Mouse (Mus musculus) CH12.LX (cell line): Measurements from ENCODE around the gene Ccl11. TPM values are rescaled to one million over a fixed set of nuclear protein-coding genes. Genes with fewer than 3 reads are reported as not detected.

ENCODE experiments used
- DNase-seq: peaks from one replicate; pipeline ENCODE4 v3.0.0-alpha.2; 2013; ENCODE audit errors: extremely low read depth
- H3K27ac ChIP-seq: 2 replicates; pipeline ENCODE4 v1.5.1; 2012; ENCODE audit warnings: low read depth, mild to moderate bottlenecking, control low read depth, moderate library complexity; ENCODE audit not compliant: insufficient read depth
- H3K27me3 ChIP-seq: replicated peaks from 2 replicates; pipeline ENCODE3; 2012; ENCODE audit warnings: inconsistent platforms
- H3K36me3 ChIP-seq, 2 experiments: replicated peaks in 1 of 2; 2 replicates each; pipeline versions ENCODE3 to v1.6.1; 2012; ENCODE audit warnings: inconsistent platforms in 1 of 2, low read length in 1 of 2, mild to moderate bottlenecking in 1 of 2, mixed read lengths in 1 of 2, moderate library complexity in 1 of 2; ENCODE audit not compliant: control insufficient read depth in 1 of 2, insufficient read depth in 1 of 2
- H3K4me1 ChIP-seq, 2 experiments: 2 replicates each; pipeline ENCODE4 v1.6.1; 2012; ENCODE audit warnings: inconsistent platforms in 1 of 2, moderate library complexity in 1 of 2; ENCODE audit not compliant: insufficient read depth in 2 of 2, control insufficient read depth in 1 of 2
- H3K4me2 ChIP-seq: 2 replicates; pipeline ENCODE4 v1.6.1; 2012; ENCODE audit warnings: low read depth, mild to moderate bottlenecking, control low read depth; ENCODE audit not compliant: poor library complexity, insufficient read depth, severe bottlenecking
- H3K4me3 ChIP-seq, 3 experiments: fragments of 150-350 bp in 1 of 3; sonication (generic) in 1 of 3; replicated peaks in 1 of 3; 2 replicates each; pipeline versions ENCODE3 to v1.5.1; 2011 to 2012; ENCODE audit warnings: low read depth in 2 of 3, low read length in 2 of 3, mild to moderate bottlenecking in 2 of 3, moderate library complexity in 2 of 3, control low read depth in 1 of 3, improper control_type of control experiment in 1 of 3, inconsistent platforms in 1 of 3, mixed read lengths in 1 of 3; ENCODE audit not compliant: poor library complexity in 1 of 3
- H3K79me2 ChIP-seq: replicated peaks from 2 replicates; pipeline ENCODE4 v1.6.1; 2012; ENCODE audit warnings: mild to moderate bottlenecking, moderate library complexity; ENCODE audit not compliant: control insufficient read depth, poor library complexity, insufficient read depth, severe bottlenecking; ENCODE audit errors: extremely low read depth
- H3K9ac ChIP-seq: 2 replicates; pipeline ENCODE4 v1.6.1; 2012; ENCODE audit warnings: low read depth, mild to moderate bottlenecking, control low read depth, moderate library complexity; ENCODE audit not compliant: insufficient read depth
- H3K9me3 ChIP-seq: replicated peaks from 2 replicates; pipeline ENCODE3; 2012; ENCODE audit warnings: low read length, inconsistent platforms, mixed read lengths
- BHLHE40 ChIP-seq: IDR thresholded peaks from 2 replicates; pipeline ENCODE4 v1.6.1; 2011; ENCODE audit warnings: mild to moderate bottlenecking, low read depth, low read length, improper control_type of control experiment
- ELF1 ChIP-seq: IDR thresholded peaks from 2 replicates; pipeline ENCODE4 v1.6.1; 2014; ENCODE audit warnings: low read depth, mild to moderate bottlenecking, inconsistent platforms, low read length, improper control_type of control experiment
- ETS1 ChIP-seq: conservative IDR thresholded peaks from 2 replicates; pipeline ENCODE4 v1.6.1; 2012; ENCODE audit warnings: low read depth, mild to moderate bottlenecking, inconsistent platforms, low read length, improper control_type of control experiment, moderate library complexity
- HCFC1 ChIP-seq: IDR thresholded peaks from 2 replicates; pipeline ENCODE4 v1.6.1; 2012; ENCODE audit warnings: low read depth, mild to moderate bottlenecking, inconsistent platforms, low read length, improper control_type of control experiment
- IRF4 ChIP-seq: IDR thresholded peaks from 2 replicates; pipeline ENCODE4 v1.6.1; 2014; ENCODE audit warnings: low read depth, mild to moderate bottlenecking, inconsistent platforms, low read length, improper control_type of control experiment
- JUN ChIP-seq: IDR thresholded peaks from 2 replicates; pipeline ENCODE4 v1.6.1; 2011; ENCODE audit warnings: low read depth, mild to moderate bottlenecking, low read length, improper control_type of control experiment, moderate library complexity; ENCODE audit not compliant: insufficient read depth
- JUND ChIP-seq: conservative IDR thresholded peaks from 2 replicates; pipeline ENCODE4 v1.6.1; 2011; ENCODE audit warnings: low read depth, low read length, improper control_type of control experiment
- MAFK ChIP-seq: IDR thresholded peaks from 2 replicates; pipeline ENCODE4 v1.6.1; 2011; ENCODE audit warnings: low read length, improper control_type of control experiment; ENCODE audit not compliant: insufficient replicate concordance
- MAX ChIP-seq: IDR thresholded peaks from 2 replicates; pipeline ENCODE4 v1.6.1; 2011; ENCODE audit warnings: low read length, improper control_type of control experiment
- NRF1 ChIP-seq: IDR thresholded peaks from 2 replicates; pipeline ENCODE4 v1.6.1; 2014; ENCODE audit warnings: low read depth, mild to moderate bottlenecking, inconsistent platforms, low read length, improper control_type of control experiment, moderate library complexity
- PAX5 ChIP-seq: IDR thresholded peaks from 2 replicates; pipeline ENCODE4 v1.6.1; 2012; ENCODE audit warnings: low read length, inconsistent platforms, mixed read lengths
- SMC3 ChIP-seq: IDR thresholded peaks from 2 replicates; pipeline ENCODE4 v1.6.1; 2011; ENCODE audit warnings: low read depth, low read length, improper control_type of control experiment
- USF1 ChIP-seq: IDR thresholded peaks from 2 replicates; pipeline ENCODE4 v1.6.1; 2014; ENCODE audit warnings: low read depth, mild to moderate bottlenecking, inconsistent platforms, low read length, improper control_type of control experiment
- dilution Hi-C: fragments of 300-500 bp; cut with MboI; formaldehyde crosslinking; loops from 2 replicates; pipeline ENCODE4 v1.14.3; 2020; ENCODE audit warnings: low sequenced_read_pairs; ENCODE audit not compliant: extremely low pct_unique_long_range_greater_than_20kb, extremely low pct_ligation_motif_present
- in situ Hi-C: fragments of 300-500 bp; cut with MboI; formaldehyde crosslinking; loops from 3 replicates; pipeline ENCODE4 v1.14.3; 2019; ENCODE audit warnings: low sequenced_read_pairs, low pct_ligation_motif_present, low pct_unique_long_range_greater_than_20kb, mixed read lengths
- polyA plus RNA-seq: library from polyadenylated mRNA; unstranded; fragments of >175 nt; gene quantifications from 2 replicates; pipeline ENCODE4 v1.2.1, GENCODE M21; 2012; ENCODE audit warnings: low read depth; ENCODE audit not compliant: insufficient read length
- total RNA-seq, 2 experiments: library from RNA; depleted of rRNA; stranded (reverse); fragments of 300-350 nt in 1 of 2; fragments of >200 nt in 1 of 2; gene quantifications; 2 replicates each; pipeline ENCODE4 v1.2.3; 2012 to 2014

The Ccl11 gene
- total and polyA plus RNA-seq, 3 experiments, result not detected

- Histone ChIP-seq H3K27ac (no peak overlapping the region), H3K79me2 (no peaks in the 10 kb centered on the region), H3K4me2 (no peak overlapping the region), H3K4me1 (peaks cover 9 to 26% of the 10 kb centered on the region in 2 experiments; a peak in 3 of 4 replicates), H3K27me3 (peaks cover 14% of the 10 kb centered on the region), H3K9me3 (no peaks in the 10 kb centered on the region), H3K9ac (no peak overlapping the region), H3K4me3 (no peak overlapping the region), H3K36me3 (no peaks in the 10 kb centered on the region)
- in situ Hi-C loops (no loop called here), dilution Hi-C loops (no loop called here)
- TF ChIP-seq HCFC1 (no peak), MAX (no peak), USF1 (no peak), ELF1 (no peak), PAX5 (no peak), BHLHE40 (no peak), JUN (no peak)
- DNase-seq, result no peak
Observed at GRCm38 (mm10) chr11:82011411-82012193, 46.0 kb upstream of the Ccl11 start.

GRCm38 (mm10) chr11:82013756-82014155 is 43.9 kb upstream of the Ccl11 start:
- Histone ChIP-seq H3K9me3 (no peaks in the 10 kb centered on the region), H3K4me3 (no peak overlapping the region), H3K4me1 (peaks cover 10 to 29% of the 10 kb centered on the region in 2 experiments; a peak in 3 of 4 replicates), H3K79me2 (no peaks in the 10 kb centered on the region), H3K9ac (no peak overlapping the region), H3K4me2 (no peak overlapping the region), H3K27me3 (peaks cover 7% of the 10 kb centered on the region), H3K27ac (no peak overlapping the region), H3K36me3 (no peaks in the 10 kb centered on the region)
- in situ Hi-C loops (no loop called here), dilution Hi-C loops (no loop called here)
- TF ChIP-seq ETS1, result no peak
- TF ChIP-seq PAX5, result no peak
- no peak for TF ChIP-seq MAX
- no peak for TF ChIP-seq SMC3
- TF ChIP-seq NRF1, result no peak
- no peak for TF ChIP-seq IRF4
- no peak for DNase-seq

DNA sequence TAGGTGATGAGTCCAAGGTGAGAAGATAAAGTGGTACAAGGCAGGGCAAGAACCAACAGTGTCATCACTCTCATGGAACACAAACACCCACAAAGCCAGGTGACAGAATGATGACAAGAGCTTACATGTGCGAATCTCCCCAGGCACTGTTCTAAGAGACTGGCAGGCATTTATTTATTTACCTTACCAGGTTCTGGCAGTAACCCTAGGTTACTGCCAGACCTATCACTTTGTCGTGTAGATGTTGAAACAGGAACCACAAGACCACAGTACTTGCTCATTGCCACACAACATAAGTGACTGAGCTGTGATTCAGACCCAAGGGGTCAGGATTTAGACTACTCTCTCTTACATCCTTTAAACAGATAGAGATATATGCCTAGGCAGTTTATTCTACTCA is 42.6 kb upstream of the Ccl11 start:
- peaks cover 4% of the 10 kb centered on the region for H3K27me3 ChIP-seq
- H3K27ac ChIP-seq, result no peak overlapping the region
- no peak for TF ChIP-seq USF1
- TF ChIP-seq JUND, result no peak
- TF ChIP-seq MAFK, result no peak
- TF ChIP-seq ELF1, result no peak
- H3K9me3 ChIP-seq, result no peaks in the 10 kb centered on the region
- H3K4me3 ChIP-seq, result no peak overlapping the region
- peaks cover 10 to 42% of the 10 kb centered on the region in 2 experiments; a peak in 3 of 4 replicates for H3K4me1 ChIP-seq
- no peaks in the 10 kb centered on the region for H3K79me2 ChIP-seq
- dilution Hi-C loops, result no loop called here
- in situ Hi-C loops, result no loop called here
- H3K4me2 ChIP-seq, result no peak overlapping the region
- no peaks in the 10 kb centered on the region for H3K36me3 ChIP-seq
- no peak overlapping the region for H3K9ac ChIP-seq
- no peak for DNase-seq
